Mouse (Mus musculus): Measurements from ENCODE around the gene Supt20.

Supt20 gene

GRCm38 (mm10) chr3:54692202-54693055, at the start of gene Supt20:
TSS of gene Supt20 (plus strand) at chr3:54692807.
- DNase-seq (ENCODE audit: low spot score in 2 of 2) = peak; percentile 91 to 93

GRCm38 (mm10) chr3:54642851-54643250, 49.8 kb upstream of the Supt20 start:
- no peak for DNase-seq (ENCODE audit: low spot score in 2 of 2)

- DNase-seq (ENCODE audit: low spot score in 2 of 2) = no peak
Observed at GRCm38 (mm10) chr3:54647583-54647982, 45.0 kb upstream of the Supt20 start.

GRCm38 (mm10) chr3:54651576-54651975, 41.0 kb upstream of the Supt20 start:
- no peak for DNase-seq (ENCODE audit: low spot score in 2 of 2)

- no peak for DNase-seq (ENCODE audit: low spot score in 2 of 2)
Observed at GRCm38 (mm10) chr3:54654169-54654568, 38.4 kb upstream of the Supt20 start.

- DNase-seq (ENCODE audit: low spot score in 2 of 2) = no peak
Observed at GRCm38 (mm10) chr3:54657090-54657489, 35.5 kb upstream of the Supt20 start.

GRCm38 (mm10) chr3:54657888-54658626, 34.5 kb upstream of the Supt20 start:
- DNase-seq (ENCODE audit: low spot score in 2 of 2) = no peak

GRCm38 (mm10) chr3:54659736-54660135, 32.9 kb upstream of the Supt20 start:
- no peak for DNase-seq (ENCODE audit: low spot score in 2 of 2)

GRCm38 (mm10) chr3:54662411-54662810, 30.2 kb upstream of the Supt20 start:
- DNase-seq (ENCODE audit: low spot score in 2 of 2) = no peak

- DNase-seq (ENCODE audit: low spot score in 2 of 2) = no peak
Observed at GRCm38 (mm10) chr3:54668141-54668540, 24.5 kb upstream of the Supt20 start.

GRCm38 (mm10) chr3:54668722-54669121, 23.9 kb upstream of the Supt20 start:
- DNase-seq (ENCODE audit: low spot score in 2 of 2) = no peak

GRCm38 (mm10) chr3:54669559-54669958, 23.0 kb upstream of the Supt20 start:
- no peak for DNase-seq (ENCODE audit: low spot score in 2 of 2)

GRCm38 (mm10) chr3:54672111-54672510, 20.5 kb upstream of the Supt20 start:
- DNase-seq (ENCODE audit: low spot score in 2 of 2) = no peak

- peak; percentile 24 to 76 for DNase-seq (ENCODE audit: low spot score in 2 of 2)
Observed at GRCm38 (mm10) chr3:54672557-54673529, 19.8 kb upstream of the Supt20 start.

- DNase-seq (ENCODE audit: low spot score in 2 of 2) = no peak
Observed at GRCm38 (mm10) chr3:54676818-54677217, 15.8 kb upstream of the Supt20 start.

GRCm38 (mm10) chr3:54681310-54682204, 11.1 kb upstream of the Supt20 start:
- no peak for DNase-seq (ENCODE audit: low spot score in 2 of 2)

GRCm38 (mm10) chr3:54685202-54685601, 7.4 kb upstream of the Supt20 start:
- DNase-seq (ENCODE audit: low spot score in 2 of 2) = no peak

GRCm38 (mm10) chr3:54687245-54687644, 5.4 kb upstream of the Supt20 start:
- no peak for DNase-seq (ENCODE audit: low spot score in 2 of 2)

- no peak for DNase-seq (ENCODE audit: low spot score in 2 of 2)
Observed at GRCm38 (mm10) chr3:54689091-54689490, 3.5 kb upstream of the Supt20 start.

GRCm38 (mm10) chr3:54693056-54693415, 429 bp downstream of the Supt20 start:
- DNase-seq (ENCODE audit: low spot score in 2 of 2) = no peak

Measured in frontal cortex, postnatal 36 days (tissue).